Mouse (Mus musculus): ENCODE measurements around the gene Lims1. TPM values are rescaled to one million over a fixed set of nuclear protein-coding genes. Genes with fewer than 3 reads are reported as not detected.

The Lims1 gene
- polyA plus RNA-seq, 1 experiment from 2014 or later, result 208 TPM

DNA sequence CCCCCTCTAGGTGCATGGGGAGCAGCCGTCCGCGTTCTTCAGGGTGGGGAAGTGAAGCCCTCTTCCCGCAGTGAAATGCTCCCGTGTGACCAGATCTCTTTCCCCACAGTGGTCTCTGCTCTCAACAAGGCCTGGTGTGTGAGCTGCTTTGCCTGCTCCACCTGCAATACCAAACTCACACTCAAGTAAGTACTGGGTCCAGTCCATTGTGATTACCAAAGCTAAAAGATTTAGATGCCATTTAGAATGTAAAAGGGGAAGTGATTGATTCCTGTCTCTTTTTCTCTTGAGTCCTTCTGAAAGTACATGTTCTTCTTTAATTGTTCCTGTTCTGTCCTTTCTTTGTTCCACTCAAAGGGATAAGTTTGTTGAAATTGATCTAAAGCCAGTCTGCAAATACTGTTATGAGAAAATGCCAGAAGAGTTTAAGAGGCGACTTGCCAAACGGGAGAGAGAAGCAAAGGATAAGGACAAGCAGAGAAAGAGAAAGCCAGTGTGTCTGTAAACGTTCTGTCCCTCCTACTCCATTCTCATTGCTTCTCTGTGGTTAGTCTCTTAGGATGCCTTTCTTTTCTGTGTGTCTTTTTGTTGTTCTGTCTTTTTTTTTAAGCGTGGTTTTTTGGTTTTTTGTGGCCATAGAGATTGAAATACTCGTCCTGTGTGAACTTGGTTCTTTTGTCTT is 95.2 kb downstream of the Lims1 start:
- no peak for DNase-seq
- Histone ChIP-seq H3K4me2 (no peak overlapping the region), H3K27ac (ENCODE audit: low read depth) (0 out of 2 replicates have a peak overlapping the region, but pooled peaks have one; percentile 1), H3K36me3 (ENCODE audit: insufficient read depth) (peaks cover 69% of the 10 kb centered on the region), H3K9ac (no peak overlapping the region), H3K9me3 (ENCODE audit: low read depth, low read length) (no peaks in the 10 kb centered on the region), H3K4me1 (ENCODE audit: insufficient read depth) (no peaks in the 10 kb centered on the region), H3K4me3 (ENCODE audit: low read depth, low read length) (no peak overlapping the region), H3K27me3 (ENCODE audit: insufficient read depth, low read length) (no peaks in the 10 kb centered on the region)
- TF ChIP-seq CTCF (IDR thresholded peaks at IDR 0.05; ENCODE audit: low read depth), result no peak
- WGBS, result 85% methylated on average over 10 of the region's 10 CpGs
- ATAC-seq (ENCODE audit: insufficient read depth), result no peak

DNA sequence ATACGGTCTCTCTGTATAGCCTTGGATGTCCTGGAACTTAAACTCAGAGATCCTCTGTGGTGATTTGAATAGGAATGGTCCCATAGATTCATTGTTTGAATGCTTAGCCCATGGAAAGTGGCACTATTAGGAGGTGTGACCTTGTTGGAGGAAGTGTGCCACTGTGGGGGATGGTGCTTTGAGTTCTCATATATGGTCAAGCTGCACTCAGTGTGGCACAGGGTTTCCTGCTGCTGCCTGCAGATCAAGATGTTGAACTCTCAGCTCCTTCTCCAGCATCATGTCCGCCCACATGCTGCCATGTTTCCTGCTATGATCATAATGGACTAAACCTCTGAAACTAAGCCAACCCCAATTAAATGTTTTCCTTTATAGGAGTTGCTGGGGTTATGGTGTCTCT is 104.7 kb downstream of the Lims1 start:
- no peak for TF ChIP-seq CTCF (IDR thresholded peaks at IDR 0.05; ENCODE audit: low read depth)
- Histone ChIP-seq H3K36me3 (ENCODE audit: insufficient read depth) (peaks cover 24% of the 10 kb centered on the region), H3K27ac (ENCODE audit: low read depth) (no peak overlapping the region), H3K9me3 (ENCODE audit: low read depth, low read length) (no peaks in the 10 kb centered on the region), H3K4me2 (no peak overlapping the region), H3K4me1 (ENCODE audit: insufficient read depth) (no peaks in the 10 kb centered on the region), H3K4me3 (ENCODE audit: low read depth, low read length) (no peak overlapping the region), H3K27me3 (ENCODE audit: insufficient read depth, low read length) (no peaks in the 10 kb centered on the region), H3K9ac (no peak overlapping the region)
- ATAC-seq (ENCODE audit: insufficient read depth) (no peak), DNase-seq (no peak)
- 96% methylated on average over 2 of the region's 2 CpGs for WGBS

DNA sequence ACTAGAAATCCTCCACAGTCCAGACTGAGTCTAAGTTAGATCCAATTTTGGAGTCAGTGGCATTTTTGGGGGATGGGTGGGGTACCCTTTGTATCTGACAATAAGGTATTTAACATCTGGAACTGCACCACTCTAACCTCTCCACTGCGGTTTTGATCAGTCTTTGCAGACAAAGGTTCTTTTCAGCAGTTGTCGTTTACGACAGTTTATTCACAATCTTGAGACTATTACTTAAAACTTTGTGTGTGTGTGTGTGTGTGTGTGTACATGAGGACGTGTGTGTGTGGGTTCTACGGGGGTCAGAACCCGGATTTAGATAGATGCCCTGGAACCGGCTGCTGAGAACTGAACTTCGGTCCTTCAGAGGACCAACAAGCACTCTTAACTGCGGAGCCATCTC is 122.6 kb downstream of the Lims1 start:
- no peaks in the 10 kb centered on the region for H3K9me3 ChIP-seq (ENCODE audit: low read depth, low read length)
- no peak for ATAC-seq (ENCODE audit: insufficient read depth)
- H3K4me3 ChIP-seq (ENCODE audit: low read depth, low read length), result peak overlapping the region; percentile 93
- H3K9ac ChIP-seq, result peak overlapping the region; percentile 97
- no peaks in the 10 kb centered on the region for H3K4me1 ChIP-seq (ENCODE audit: insufficient read depth)
- DNase-seq, result peak; percentile 54
- 20% methylated on average over 9 of the region's 9 CpGs for WGBS
- no peak for TF ChIP-seq CTCF (IDR thresholded peaks at IDR 0.05; ENCODE audit: low read depth)
- peak overlapping the region; percentile 98 for H3K27ac ChIP-seq (ENCODE audit: low read depth)
- H3K27me3 ChIP-seq (ENCODE audit: insufficient read depth, low read length), result no peaks in the 10 kb centered on the region
- H3K4me2 ChIP-seq, result peak overlapping the region; percentile 81
- 0 out of 2 replicates have a peak, but pooled peaks cover 6% of the 10 kb centered on the region for H3K36me3 ChIP-seq (ENCODE audit: insufficient read depth)

DNA sequence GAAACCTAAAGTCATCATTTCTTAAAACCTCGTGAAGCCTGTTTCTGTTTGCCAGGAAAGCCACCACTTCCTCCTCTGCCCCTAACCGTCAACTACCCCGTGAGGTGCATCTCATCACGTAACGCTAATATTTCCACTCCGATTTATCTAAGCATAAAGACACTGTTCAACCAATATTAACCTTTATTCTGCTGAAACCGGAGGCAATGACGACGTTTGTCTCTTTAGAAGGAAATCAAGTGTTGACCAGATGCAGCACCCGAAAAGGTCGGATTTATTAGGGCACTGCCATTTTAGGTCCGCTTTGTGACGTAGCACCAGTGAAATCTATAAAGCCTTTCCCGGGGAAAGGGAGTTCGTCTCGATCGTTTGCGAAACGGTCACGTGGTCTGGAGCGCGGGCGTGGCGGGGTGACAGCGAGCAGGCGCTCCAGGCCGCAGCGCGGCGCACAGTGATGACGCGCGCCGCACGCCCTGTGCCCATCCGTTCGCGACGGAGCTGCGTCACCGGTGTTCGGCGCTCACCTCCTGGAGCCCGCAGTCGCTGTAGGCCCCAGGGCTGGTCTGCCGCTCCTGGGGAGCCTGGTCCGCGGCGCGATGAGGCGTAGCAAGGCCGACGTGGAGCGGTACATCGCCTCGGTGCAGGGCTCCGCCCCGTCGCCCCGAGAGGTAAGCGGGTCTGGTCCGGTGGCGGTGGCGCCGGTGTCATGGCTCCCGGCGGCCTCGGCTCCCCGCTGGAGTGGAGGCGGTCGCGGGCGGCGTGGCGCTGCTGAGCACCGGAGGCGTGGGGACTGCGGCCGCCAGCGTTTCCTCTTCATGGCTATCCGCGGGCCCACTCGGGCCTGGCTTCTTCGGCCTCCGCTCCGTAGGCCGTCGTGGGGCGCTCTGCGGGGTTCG is 123.4 kb downstream of the Lims1 start, which contains the start of gene Ranbp2:
TSS of gene Ranbp2 (plus strand) at position 537 of the 896 bp plus-strand sequence.
- Histone ChIP-seq H3K36me3 (ENCODE audit: insufficient read depth) (0 out of 2 replicates have a peak, but pooled peaks cover 6% of the 10 kb centered on the region), H3K27me3 (ENCODE audit: insufficient read depth, low read length) (no peaks in the 10 kb centered on the region), H3K4me1 (ENCODE audit: insufficient read depth) (no peaks in the 10 kb centered on the region), H3K9ac (peak within 1 kb of the TSS; percentile 97), H3K4me3 (ENCODE audit: low read depth, low read length) (peak within 1 kb of the TSS; percentile 93), H3K4me2 (peak within 1 kb of the TSS; percentile 81), H3K9me3 (ENCODE audit: low read depth, low read length) (no peaks in the 10 kb centered on the region), H3K27ac (ENCODE audit: low read depth) (peak within 1 kb of the TSS; percentile 98)
- TF ChIP-seq CTCF (IDR thresholded peaks at IDR 0.05; ENCODE audit: low read depth), result no peak
- DNase-seq, result peak; percentile 100
- under 1% methylated on average over 89 of the region's 91 CpGs for WGBS
- ATAC-seq (ENCODE audit: insufficient read depth), result peak; percentile 98

DNA sequence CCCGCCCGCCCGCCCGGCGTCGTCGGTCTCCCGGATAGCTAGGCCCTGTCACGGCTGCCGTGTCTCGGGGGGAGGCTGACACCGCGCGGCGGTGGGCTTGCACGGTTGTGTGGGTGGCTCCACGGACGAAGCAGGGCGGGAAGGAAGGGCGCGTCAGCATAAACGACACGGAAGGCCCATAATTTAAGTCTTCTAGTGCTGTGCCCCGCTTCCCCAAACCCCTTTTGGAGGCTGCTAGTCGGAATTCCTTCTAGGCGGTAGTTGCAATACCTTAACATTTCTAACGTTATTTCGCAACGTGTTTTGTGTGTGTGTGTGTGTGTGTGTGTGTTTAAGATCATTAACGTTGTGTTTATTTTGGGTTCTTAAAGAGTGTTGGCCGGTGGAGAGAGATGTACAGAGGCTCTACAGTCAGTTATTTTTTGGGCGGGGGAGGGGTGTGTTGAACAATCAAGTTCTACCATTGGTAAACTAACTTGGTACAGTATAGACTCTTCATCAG is 124.1 kb downstream of the Lims1 start:
- H3K27me3 ChIP-seq (ENCODE audit: insufficient read depth, low read length), result no peaks in the 10 kb centered on the region
- H3K27ac ChIP-seq (ENCODE audit: low read depth), result peak overlapping the region; percentile 98
- under 1% methylated on average over 32 of the region's 32 CpGs for WGBS
- DNase-seq, result peak; percentile 46
- H3K4me1 ChIP-seq (ENCODE audit: insufficient read depth), result no peaks in the 10 kb centered on the region
- H3K9ac ChIP-seq, result peak overlapping the region; percentile 97
- ATAC-seq (ENCODE audit: insufficient read depth), result no peak
- no peaks in the 10 kb centered on the region for H3K9me3 ChIP-seq (ENCODE audit: low read depth, low read length)
- H3K4me2 ChIP-seq, result peak overlapping the region; percentile 69
- peak overlapping the region; percentile 93 for H3K4me3 ChIP-seq (ENCODE audit: low read depth, low read length)
- H3K36me3 ChIP-seq (ENCODE audit: insufficient read depth), result 0 out of 2 replicates have a peak, but pooled peaks cover 8% of the 10 kb centered on the region
- TF ChIP-seq CTCF (IDR thresholded peaks at IDR 0.05; ENCODE audit: low read depth), result no peak

DNA sequence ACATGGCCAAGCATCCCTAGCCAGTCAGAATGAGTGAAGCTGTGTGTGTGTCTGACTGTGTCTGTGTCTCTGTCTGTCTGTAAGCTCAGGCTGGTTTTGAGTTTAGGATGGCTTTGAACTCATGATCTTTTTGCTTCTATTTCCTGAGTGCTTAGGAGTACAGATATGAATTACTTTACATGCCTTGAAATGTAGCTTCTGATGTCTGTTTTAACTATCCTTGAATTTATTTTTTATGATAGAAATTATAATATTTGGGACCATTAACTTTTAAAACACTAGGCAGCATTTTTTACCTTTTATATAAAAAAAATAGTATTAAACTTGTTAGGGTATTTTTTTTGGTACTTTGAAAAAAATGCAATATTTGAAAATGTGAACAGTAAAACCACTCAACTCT is 128.3 kb downstream of the Lims1 start:
- no peak overlapping the region for H3K27ac ChIP-seq (ENCODE audit: low read depth)
- no peak overlapping the region for H3K9ac ChIP-seq
- H3K4me2 ChIP-seq, result no peak overlapping the region
- H3K9me3 ChIP-seq (ENCODE audit: low read depth, low read length), result no peaks in the 10 kb centered on the region
- no peaks in the 10 kb centered on the region for H3K4me1 ChIP-seq (ENCODE audit: insufficient read depth)
- DNase-seq (no peak), ATAC-seq (ENCODE audit: insufficient read depth) (no peak)
- H3K27me3 ChIP-seq (ENCODE audit: insufficient read depth, low read length), result no peaks in the 10 kb centered on the region
- TF ChIP-seq CTCF (IDR thresholded peaks at IDR 0.05; ENCODE audit: low read depth), result no peak
- peaks cover 44% of the 10 kb centered on the region for H3K36me3 ChIP-seq (ENCODE audit: insufficient read depth)
- H3K4me3 ChIP-seq (ENCODE audit: low read depth, low read length), result no peak overlapping the region

DNA sequence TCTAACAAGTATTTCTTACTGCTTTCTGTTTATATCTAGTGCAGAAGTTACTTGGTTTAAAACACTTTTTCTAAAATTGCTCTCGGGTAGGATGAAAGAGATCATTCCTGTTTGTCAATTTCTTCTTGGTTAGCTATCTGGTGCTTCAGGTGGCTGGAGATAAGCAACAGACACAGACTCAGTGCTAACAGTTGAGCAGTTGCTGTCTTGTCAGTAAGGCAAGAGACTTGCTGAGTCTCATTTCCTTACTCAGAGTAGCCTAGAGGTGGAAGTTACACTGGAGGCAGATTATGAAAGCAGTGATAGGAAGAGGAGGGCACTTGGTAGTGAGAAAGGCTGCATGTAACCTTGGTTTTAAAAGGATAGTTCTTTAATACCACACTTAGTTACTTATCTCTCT is 128.9 kb downstream of the Lims1 start:
- Histone ChIP-seq H3K27me3 (ENCODE audit: insufficient read depth, low read length) (no peaks in the 10 kb centered on the region), H3K36me3 (ENCODE audit: insufficient read depth) (peaks cover 46% of the 10 kb centered on the region), H3K27ac (ENCODE audit: low read depth) (no peak overlapping the region), H3K4me1 (ENCODE audit: insufficient read depth) (no peaks in the 10 kb centered on the region), H3K9ac (no peak overlapping the region), H3K4me3 (ENCODE audit: low read depth, low read length) (no peak overlapping the region), H3K4me2 (no peak overlapping the region), H3K9me3 (ENCODE audit: low read depth, low read length) (no peaks in the 10 kb centered on the region)
- WGBS, result 72% methylated on average over 1 of the region's 1 CpGs
- no peak for ATAC-seq (ENCODE audit: insufficient read depth)
- DNase-seq, result no peak
- TF ChIP-seq CTCF (IDR thresholded peaks at IDR 0.05; ENCODE audit: low read depth), result no peak
